Mouse (Mus musculus) forelimb bud, embryonic 11.5 days (tissue): Measurements from ENCODE around the gene Ccdc169.

Experiments
- DNase-seq: peaks from one replicate; pipeline ENCODE4 v3.0.0-alpha.2; 2012; ENCODE audit warnings: low read depth, low spot score

Gene Ccdc169

DNA sequence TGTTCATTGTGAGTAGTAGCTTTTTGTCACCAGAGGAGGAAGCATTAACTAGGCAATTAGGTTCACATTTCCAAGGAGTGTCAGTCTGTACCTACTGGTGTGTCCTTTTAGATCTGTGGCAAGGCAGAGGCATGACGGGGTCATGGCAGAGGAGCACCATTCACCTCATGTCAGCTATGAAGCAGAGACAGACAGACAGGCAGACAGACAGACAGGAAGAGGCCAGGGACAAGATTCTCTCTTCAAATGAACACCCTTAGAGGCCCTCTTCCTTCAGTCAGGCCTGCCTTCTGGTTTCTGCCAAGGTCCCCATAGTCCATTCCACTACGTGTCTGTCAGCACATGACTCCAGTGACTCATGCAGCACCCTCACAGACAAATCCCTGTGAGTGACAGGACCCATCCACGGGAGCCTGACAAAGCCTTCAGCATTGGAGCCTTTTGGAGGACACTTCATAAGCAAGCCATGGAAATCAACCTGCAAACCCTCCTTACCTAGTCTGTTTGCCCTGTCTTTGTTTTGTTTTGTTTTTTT, 14.7 kb upstream of the Ccdc169 start:
- DNase-seq = no peak

DNA sequence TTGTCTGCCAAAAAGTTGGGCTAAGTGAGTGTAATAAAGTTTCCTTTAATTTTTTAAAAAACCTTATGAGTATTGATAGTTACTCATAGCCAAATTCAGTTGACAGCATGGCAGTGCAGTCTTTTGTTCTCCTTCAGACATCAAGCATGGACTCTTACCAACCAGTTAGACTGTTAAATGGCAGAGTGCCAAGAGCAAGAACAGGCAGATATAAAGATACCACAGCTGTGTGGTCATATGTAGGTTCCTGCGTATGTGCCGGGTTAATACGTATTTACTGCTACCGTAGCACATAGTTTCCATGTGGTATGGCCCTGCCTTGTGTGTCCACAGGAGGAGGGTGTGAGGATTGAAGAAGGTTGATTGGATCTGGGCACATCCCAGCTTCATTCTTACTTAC, 14.1 kb upstream of the Ccdc169 start:
- no peak for DNase-seq

DNA sequence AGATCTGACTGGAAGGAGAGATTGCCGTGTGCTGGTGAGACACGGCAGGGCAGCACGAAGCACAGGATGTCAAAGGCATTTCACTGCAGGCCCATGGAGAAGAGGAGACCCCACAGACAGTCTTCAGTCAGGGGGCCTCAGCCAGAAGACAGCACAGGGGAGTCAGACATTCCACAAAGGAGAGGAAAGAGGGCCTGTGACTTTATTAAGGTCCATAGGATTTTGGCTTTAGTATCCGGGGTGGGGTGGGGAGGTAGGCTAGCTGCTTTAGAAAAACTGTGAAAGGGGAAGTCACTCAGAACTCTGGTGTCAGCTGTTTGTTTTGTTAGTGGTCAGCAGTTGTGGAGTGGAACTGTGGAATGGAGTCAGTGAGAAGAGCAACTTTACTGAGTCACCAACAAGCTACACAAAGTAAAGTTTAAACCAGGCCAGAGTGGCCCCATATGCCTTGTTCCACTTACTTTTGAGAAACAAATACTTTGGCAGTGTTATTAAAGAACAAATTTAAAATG, 7.9 kb upstream of the Ccdc169 start:
- no peak for DNase-seq

- no peak for DNase-seq
Observed at GRCm38 (mm10) chr3:55131576-55132233, 5.4 kb upstream of the Ccdc169 start.

DNA sequence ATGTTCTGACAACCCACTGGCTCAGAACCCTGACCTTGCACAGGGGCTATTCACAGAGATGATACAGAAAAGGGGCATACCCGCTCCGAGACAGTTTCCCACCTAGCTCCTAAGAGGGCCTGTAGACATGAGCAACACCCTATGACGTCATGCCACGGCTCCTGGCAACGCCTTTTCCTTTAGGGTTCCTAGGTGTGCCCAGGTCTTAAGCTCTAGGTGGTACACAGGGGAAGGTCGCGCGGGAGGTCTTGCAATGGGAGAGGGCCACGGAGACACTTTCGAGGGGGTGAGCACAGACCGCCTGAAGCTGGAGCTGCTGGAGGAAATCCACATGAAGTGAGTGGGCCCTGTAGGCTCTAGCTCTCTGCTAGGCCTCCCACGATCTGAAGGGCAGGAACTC, 2.7 kb downstream of the Ccdc169 start:
- DNase-seq = no peak

- DNase-seq = no peak
Observed at GRCm38 (mm10) chr3:55141401-55141800, 4.3 kb downstream of the Ccdc169 start.

DNA sequence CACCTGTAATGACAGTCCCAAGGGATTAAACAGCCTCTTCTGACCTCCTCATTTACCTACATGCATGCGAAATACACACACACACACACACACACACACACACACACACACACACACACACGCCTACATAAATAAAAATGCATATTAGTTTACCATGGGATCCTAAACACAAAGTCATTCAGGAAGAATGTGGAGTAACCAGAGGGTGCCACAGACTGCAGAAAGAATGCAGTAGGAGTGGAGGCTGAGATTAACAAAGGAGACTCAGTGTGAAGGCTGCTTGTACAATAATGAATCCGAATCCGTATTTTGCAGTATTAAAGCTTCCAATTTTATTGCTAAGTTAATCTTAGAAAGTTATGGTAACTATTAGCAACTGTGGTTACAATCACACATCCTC, 7.8 kb downstream of the Ccdc169 start:
- DNase-seq = no peak

- no peak for DNase-seq
Observed at GRCm38 (mm10) chr3:55146441-55146840, 9.3 kb downstream of the Ccdc169 start.

DNA sequence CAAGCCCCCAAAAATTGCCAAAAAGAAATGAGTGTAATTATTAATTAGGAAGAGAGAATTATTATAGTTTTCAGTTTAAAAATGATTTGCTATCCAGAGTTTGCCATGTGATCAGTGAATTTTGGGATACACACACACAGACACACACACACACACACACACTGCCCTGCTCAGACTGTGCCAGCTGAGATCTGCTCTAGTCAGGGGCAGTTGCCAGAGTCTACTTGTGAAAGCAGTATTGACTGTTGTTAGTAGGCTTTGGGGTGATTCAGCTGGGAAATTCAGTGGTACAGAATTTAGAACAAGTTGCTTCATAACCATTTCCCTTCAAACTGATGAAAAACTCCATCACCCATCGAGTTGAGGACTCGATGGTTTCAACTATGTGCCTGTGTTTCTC, 10.0 kb downstream of the Ccdc169 start:
- DNase-seq = no peak

GRCm38 (mm10) chr3:55148091-55148490, 11.0 kb downstream of the Ccdc169 start:
- DNase-seq = peak; percentile 27

DNA sequence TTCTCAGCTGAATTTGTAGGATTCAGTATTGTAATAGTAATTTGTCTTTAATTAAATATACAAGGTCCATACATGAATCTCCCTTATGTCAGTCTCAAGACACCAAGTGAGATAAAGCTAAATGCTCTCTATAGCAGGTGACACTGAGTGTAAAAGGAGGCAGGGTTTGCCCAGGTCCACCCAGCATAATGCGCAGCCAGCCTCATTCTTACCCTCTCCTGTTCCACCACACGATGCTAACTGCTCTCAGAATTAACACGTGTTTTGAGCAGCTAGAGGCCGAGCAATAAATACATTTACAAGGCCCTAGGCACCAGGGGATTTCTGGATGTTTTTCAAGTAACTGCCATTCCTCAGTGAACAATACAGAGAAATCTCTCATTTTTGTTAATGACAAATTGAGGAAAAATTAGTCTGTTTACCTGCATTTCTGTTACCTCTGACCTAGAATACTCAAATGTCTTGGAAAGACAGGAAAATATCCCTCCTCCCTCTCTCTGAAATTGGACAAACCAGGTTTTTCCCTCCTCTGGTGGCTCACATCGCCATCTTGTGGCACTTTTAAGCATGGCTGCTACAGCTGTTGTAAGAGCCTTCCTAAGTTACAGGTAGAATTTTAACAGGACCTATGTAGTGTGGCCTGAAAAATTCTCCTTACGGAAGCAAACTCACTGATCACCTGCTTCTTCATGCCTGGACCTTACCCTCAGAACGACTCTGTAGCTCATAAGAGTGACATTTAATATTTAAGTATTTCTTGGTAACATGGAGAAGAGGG, 14.7 kb downstream of the Ccdc169 start:
- peak; percentile 67 for DNase-seq

DNA sequence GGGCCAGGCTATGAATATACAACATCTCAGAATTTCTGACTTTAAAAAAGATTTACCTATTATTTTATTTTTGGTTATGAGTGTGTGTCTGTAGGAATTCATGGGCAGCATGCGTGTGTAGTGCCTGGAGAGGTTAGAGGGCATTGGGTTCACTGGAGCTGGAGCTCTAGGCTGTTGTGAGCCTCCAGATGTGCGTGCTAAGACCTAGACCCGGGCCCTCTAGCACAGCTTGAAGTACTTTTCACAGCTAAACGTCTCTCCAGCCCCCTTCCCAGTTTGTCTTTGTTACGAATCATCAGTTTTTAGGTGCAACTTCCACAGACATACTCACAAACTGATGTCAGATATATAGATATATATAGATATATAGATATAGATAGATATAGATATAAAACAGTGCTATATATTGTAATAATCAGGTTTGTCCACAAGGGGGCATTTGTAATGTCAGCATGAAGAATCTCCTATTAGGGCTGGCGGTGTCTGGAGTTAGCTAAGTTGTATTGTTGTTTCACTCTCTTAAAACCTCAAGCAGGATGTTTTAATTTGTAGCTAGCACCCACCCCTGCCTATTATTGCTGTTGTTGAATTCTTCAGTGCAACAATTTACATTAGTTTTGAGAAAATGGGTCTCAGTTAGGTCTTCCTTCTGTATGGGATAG, 15.7 kb downstream of the Ccdc169 start:
- DNase-seq = peak; percentile 61

- no peak for DNase-seq
Observed at GRCm38 (mm10) chr3:55154163-55154562, 17.0 kb downstream of the Ccdc169 start.

DNA sequence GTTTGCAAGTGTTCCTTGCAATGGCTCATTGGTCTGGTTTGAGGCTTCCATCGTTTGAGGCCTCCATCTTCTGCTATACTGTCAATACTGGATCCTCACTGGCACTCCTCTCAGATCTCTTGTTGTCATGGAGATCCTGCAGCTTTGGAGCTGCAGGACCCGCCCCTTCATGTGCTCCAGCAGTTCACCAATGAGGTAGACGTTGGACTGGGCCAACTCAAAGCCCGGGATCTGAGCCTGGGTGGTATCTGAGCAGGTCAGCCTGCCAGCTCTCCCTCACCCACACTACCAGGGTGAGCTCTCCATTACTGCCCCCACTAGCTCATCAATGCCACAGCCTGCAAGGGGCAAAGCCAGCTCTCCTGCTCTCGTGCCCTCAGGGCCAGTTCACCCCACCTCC, 20.3 kb downstream of the Ccdc169 start:
- no peak for DNase-seq

GRCm38 (mm10) chr3:55161144-55161543, 24.0 kb downstream of the Ccdc169 start:
- no peak for DNase-seq

GRCm38 (mm10) chr3:55163510-55163909, 26.4 kb downstream of the Ccdc169 start:
- DNase-seq = no peak

DNA sequence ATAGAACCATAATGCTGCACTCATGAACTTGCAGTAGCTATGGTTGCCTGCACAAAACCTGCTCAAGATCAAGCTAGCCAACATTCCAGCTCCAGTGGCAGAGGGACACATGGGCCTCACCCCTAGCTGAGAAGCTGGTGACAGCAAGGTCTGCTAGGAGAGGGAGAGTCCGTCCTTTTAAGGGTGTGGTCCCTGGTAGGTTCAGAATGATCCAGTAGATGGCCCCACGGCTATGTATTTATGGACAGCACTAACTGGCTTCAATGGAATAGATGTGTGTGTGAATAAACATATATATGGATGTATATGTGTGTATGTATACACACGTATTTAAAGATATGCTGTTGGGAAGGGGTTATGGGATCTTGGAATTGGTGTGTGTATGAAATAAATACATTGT, 35.3 kb downstream of the Ccdc169 start:
- no peak for DNase-seq

- no peak for DNase-seq
Observed at GRCm38 (mm10) chr3:55177271-55177670, 40.1 kb downstream of the Ccdc169 start.

- DNase-seq = no peak
Observed at GRCm38 (mm10) chr3:55181766-55182165, 44.6 kb downstream of the Ccdc169 start, which contains the start of gene Sohlh2. Sohlh2 (plus strand) TSS chr3:55182028.

DNA sequence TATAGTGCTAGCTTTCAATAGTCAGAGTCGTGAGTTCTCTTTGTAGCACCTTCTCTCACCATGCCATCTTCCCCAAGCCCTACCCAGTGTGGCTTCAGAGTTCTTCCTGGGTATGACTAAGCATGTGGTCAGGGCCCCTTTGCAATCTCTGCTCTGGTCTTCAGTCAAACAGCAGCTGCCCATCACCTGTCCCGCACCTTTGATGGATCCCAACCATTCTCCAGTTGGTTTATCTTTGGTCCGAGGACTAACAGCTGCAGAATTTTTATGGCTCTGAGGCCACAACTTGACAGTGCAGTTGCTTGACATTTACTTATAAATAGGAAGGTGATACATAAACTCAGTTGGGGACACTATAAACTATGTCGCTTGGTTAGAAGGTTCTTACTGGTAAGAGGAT, 54.5 kb downstream of the Ccdc169 start:
- no peak for DNase-seq

DNA sequence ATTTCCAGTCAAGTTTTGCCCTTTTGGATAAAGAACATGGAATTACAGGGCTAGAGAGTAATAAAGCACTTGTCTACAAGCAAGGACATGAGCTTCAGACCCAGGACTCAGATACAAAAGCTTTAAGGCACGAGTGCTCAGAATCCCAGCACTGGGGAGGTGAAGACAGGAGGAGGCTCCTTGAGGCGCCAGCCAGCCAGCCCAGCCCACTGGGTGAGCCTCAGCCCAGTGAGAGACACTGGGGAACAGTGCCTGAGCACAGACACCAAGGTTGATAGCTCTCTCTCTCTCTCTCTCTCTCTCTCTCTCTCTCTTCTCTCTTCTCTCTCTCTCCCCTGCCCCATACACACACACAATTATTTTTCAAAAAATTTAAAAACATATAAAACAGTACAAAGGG, 56.2 kb downstream of the Ccdc169 start:
- DNase-seq = no peak

DNA sequence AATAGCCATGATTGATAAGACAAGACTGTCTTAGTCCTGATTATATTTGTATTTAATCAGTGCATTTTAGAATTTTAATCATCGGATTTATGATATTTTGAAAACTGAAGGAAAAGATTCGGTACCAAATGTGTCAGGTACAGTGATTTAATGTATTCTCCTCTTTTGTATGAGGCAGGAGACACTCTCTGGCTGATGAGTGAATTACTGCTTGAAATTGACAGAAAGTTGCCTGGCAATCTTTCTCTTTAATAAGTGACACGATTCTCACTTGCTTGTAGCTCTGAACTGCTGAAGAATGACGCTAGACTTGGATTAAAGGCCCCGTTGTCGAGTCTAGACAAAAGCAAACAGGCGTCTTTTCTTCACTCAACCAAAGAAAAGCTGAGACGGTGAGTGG, 57.7 kb downstream of the Ccdc169 start:
- no peak for DNase-seq
